Mouse (Mus musculus) limb, embryonic 10.5 days (tissue): ENCODE results near the gene Syn3. TPM values are rescaled to one million over a fixed set of nuclear protein-coding genes. Genes with fewer than 3 reads are reported as not detected.

Experiments used
- DNase-seq: peaks from one replicate; pipeline ENCODE4 v3.0.0-alpha.2; 2017; ENCODE audit warnings: low spot score
- H3K27ac ChIP-seq: fragments of 300-500 bp; sonication (generic); 2 replicates; pipeline ENCODE4 v1.5.1; 2016; ENCODE audit warnings: mild to moderate bottlenecking
- H3K27me3 ChIP-seq: fragments of 300-500 bp; sonication (generic); 2 replicates; pipeline ENCODE4 v1.6.1; 2016; ENCODE audit warnings: low read depth, mild to moderate bottlenecking; ENCODE audit not compliant: poor library complexity, severe bottlenecking
- H3K36me3 ChIP-seq: fragments of 300-500 bp; sonication (generic); 2 replicates; pipeline ENCODE4 v1.6.1; 2016; ENCODE audit warnings: mild to moderate bottlenecking, moderate library complexity
- H3K4me1 ChIP-seq: fragments of 300-500 bp; sonication (generic); 2 replicates; pipeline ENCODE4 v1.6.1; 2016
- H3K4me3 ChIP-seq: fragments of 300-500 bp; sonication (generic); 2 replicates; pipeline ENCODE4 v1.5.1; 2016; ENCODE audit warnings: mild to moderate bottlenecking, moderate library complexity
- H3K9me3 ChIP-seq: fragments of 300-500 bp; sonication (generic); replicated peaks from 2 replicates; pipeline ENCODE4 v1.6.1; 2016; ENCODE audit warnings: mild to moderate bottlenecking
- WGBS: fragments of 180-500 bp; shearing (Covaris S2); methylation state at CpG from one replicate; pipeline ENCODE4 v1.1.7; 2016; 5-methylcytosine and 5-hydroxymethylcytosine counted together
- polyA plus RNA-seq: library from polyadenylated mRNA; unstranded; fragments of >200 nt; fragmentation: Nextera tagmentation; extraction: Ambion mirVana; gene quantifications from 2 replicates; pipeline ENCODE4 v1.2.1, GENCODE M21; 2016

Gene Syn3
- polyA plus RNA-seq, 1 experiment from 2014 or later, result 3.6 TPM

GRCm38 (mm10) chr10:86171246-86171645 is 327.4 kb downstream of the Syn3 start:
- Histone ChIP-seq H3K9me3 (no peaks in the 10 kb centered on the region), H3K27me3 (no peaks in the 10 kb centered on the region), H3K4me1 (peaks cover 11% of the 10 kb centered on the region), H3K4me3 (no peak overlapping the region), H3K27ac (no peak overlapping the region), H3K36me3 (no peaks in the 10 kb centered on the region)
- 90% methylated on average over 1 of the region's 1 CpGs for WGBS
- DNase-seq, result no peak

GRCm38 (mm10) chr10:86168084-86168483 is 330.6 kb downstream of the Syn3 start:
- Histone ChIP-seq H3K9me3 (no peaks in the 10 kb centered on the region), H3K27ac (0 out of 2 replicates have a peak overlapping the region, but pooled peaks have one; percentile 83), H3K27me3 (no peaks in the 10 kb centered on the region), H3K4me3 (no peak overlapping the region), H3K36me3 (no peaks in the 10 kb centered on the region), H3K4me1 (peaks cover 11% of the 10 kb centered on the region)
- no peak for DNase-seq
- WGBS, result 91% methylated on average over 2 of the region's 2 CpGs

DNA sequence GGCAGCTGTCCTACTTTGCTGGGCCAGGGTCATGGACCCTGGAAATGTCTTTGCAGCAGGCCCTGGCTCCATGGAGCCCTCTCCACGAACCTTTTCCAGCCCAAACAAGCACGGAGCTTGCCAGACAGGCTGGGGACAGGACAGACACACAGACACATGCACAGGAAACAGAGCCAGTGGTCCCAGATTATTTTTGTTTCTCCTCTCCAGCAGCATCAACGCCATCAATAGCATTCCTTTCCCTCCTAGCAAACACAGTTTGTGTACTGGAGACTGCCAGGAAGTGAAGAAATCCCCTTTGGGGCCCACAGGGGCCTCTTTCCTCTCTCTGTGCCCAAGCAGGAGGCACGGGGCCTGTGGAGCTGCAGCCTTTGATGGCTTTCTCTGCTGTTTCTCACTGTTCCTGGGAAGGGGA is 331.8 kb downstream of the Syn3 start:
- H3K4me1 ChIP-seq, result peaks cover 11% of the 10 kb centered on the region
- peak; percentile 45 for DNase-seq
- peak overlapping the region; percentile 83 for H3K27ac ChIP-seq
- no peak overlapping the region for H3K4me3 ChIP-seq
- 19% methylated on average over 4 of the region's 4 CpGs for WGBS
- no peaks in the 10 kb centered on the region for H3K36me3 ChIP-seq
- no peaks in the 10 kb centered on the region for H3K9me3 ChIP-seq
- no peaks in the 10 kb centered on the region for H3K27me3 ChIP-seq

- Histone ChIP-seq H3K36me3 (no peaks in the 10 kb centered on the region), H3K9me3 (no peaks in the 10 kb centered on the region), H3K4me3 (no peak overlapping the region), H3K27ac (no peak overlapping the region), H3K27me3 (no peaks in the 10 kb centered on the region), H3K4me1 (peaks cover 11% of the 10 kb centered on the region)
- WGBS, result 48% methylated on average over 3 of the region's 3 CpGs
- no peak for DNase-seq
Measured at GRCm38 (mm10) chr10:86164098-86164497, 334.6 kb downstream of the Syn3 start.

- H3K4me1 ChIP-seq, result peaks cover 9% of the 10 kb centered on the region
Measured at GRCm38 (mm10) chr10:86161783-86162271, 336.9 kb downstream of the Syn3 start.

GRCm38 (mm10) chr10:86158198-86158899 is 340.3 kb downstream of the Syn3 start:
- H3K36me3 ChIP-seq, result no peaks in the 10 kb centered on the region
- peak overlapping the region; percentile 68; the same call in 1 of the 2 replicates for H3K27ac ChIP-seq
- no peak overlapping the region for H3K4me3 ChIP-seq
- H3K4me1 ChIP-seq, result peaks cover 10% of the 10 kb centered on the region; the same call in 1 of the 2 replicates
- no peak for DNase-seq
- WGBS, result 87% methylated on average over 8 of the region's 8 CpGs
- no peaks in the 10 kb centered on the region for H3K27me3 ChIP-seq
- H3K9me3 ChIP-seq, result no peaks in the 10 kb centered on the region

More at GRCm38 (mm10) chr10:86161783-86162271, 336.9 kb downstream of the Syn3 start:
- H3K36me3 ChIP-seq, result no peaks in the 10 kb centered on the region
- H3K27me3 ChIP-seq, result no peaks in the 10 kb centered on the region
- 79% methylated on average over 6 of the region's 6 CpGs for WGBS
- DNase-seq, result no peak
- no peaks in the 10 kb centered on the region for H3K9me3 ChIP-seq
- H3K27ac ChIP-seq, result no peak overlapping the region
- H3K4me3 ChIP-seq, result no peak overlapping the region

GRCm38 (mm10) chr10:86155344-86155743 is 343.4 kb downstream of the Syn3 start:
- DNase-seq, result no peak
- 42% methylated on average over 3 of the region's 3 CpGs for WGBS
- Histone ChIP-seq H3K36me3 (no peaks in the 10 kb centered on the region), H3K27me3 (no peaks in the 10 kb centered on the region), H3K4me1 (peaks cover 17% of the 10 kb centered on the region; the same call in 1 of the 2 replicates), H3K4me3 (no peak overlapping the region), H3K27ac (no peak overlapping the region), H3K9me3 (no peaks in the 10 kb centered on the region)

DNA sequence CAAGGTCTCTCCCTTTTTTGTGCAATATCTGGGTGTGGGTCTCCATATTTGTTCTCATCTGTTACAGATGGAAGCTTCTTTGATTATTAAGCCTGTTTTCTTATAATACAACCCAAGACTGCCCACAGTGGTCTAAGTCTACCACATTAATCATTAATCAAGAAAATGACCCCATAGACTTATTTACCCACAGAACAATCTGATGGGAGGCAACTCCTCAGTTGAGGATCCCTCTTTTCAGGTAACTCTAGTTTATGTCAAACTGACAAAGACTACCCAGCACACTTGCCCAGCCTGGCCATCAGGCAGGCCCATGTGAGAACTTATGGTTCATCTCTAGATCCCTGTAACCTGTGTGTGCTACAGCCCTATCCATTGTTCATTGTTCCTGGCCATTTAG is 345.5 kb downstream of the Syn3 start:
- no peaks in the 10 kb centered on the region for H3K36me3 ChIP-seq
- H3K9me3 ChIP-seq, result no peaks in the 10 kb centered on the region
- no peaks in the 10 kb centered on the region for H3K27me3 ChIP-seq
- no peak for DNase-seq
- no peak overlapping the region for H3K27ac ChIP-seq
- H3K4me3 ChIP-seq, result no peak overlapping the region
- peaks cover 26% of the 10 kb centered on the region for H3K4me1 ChIP-seq

- Histone ChIP-seq H3K36me3 (no peaks in the 10 kb centered on the region), H3K9me3 (no peaks in the 10 kb centered on the region), H3K4me1 (peaks cover 26% of the 10 kb centered on the region), H3K4me3 (no peak overlapping the region), H3K27me3 (no peaks in the 10 kb centered on the region), H3K27ac (0 out of 2 replicates have a peak overlapping the region, but pooled peaks have one; percentile 3)
- no peak for DNase-seq
- WGBS, result 82% methylated on average over 5 of the region's 5 CpGs
Measured at GRCm38 (mm10) chr10:86151357-86151756, 347.3 kb downstream of the Syn3 start.

- Histone ChIP-seq H3K27ac (no peak overlapping the region), H3K36me3 (no peaks in the 10 kb centered on the region), H3K4me3 (no peak overlapping the region), H3K9me3 (no peaks in the 10 kb centered on the region), H3K4me1 (peaks cover 22% of the 10 kb centered on the region), H3K27me3 (no peaks in the 10 kb centered on the region)
- 50% methylated on average over 1 of the region's 1 CpGs for WGBS
- no peak for DNase-seq
Measured at GRCm38 (mm10) chr10:86150076-86150475, 348.6 kb downstream of the Syn3 start.

GRCm38 (mm10) chr10:86149029-86149818 is 349.5 kb downstream of the Syn3 start:
- no peak for DNase-seq
- H3K27me3 ChIP-seq, result no peaks in the 10 kb centered on the region
- peaks cover 21% of the 10 kb centered on the region for H3K4me1 ChIP-seq
- H3K4me3 ChIP-seq, result no peak overlapping the region
- H3K9me3 ChIP-seq, result no peaks in the 10 kb centered on the region
- peak overlapping the region; percentile 56; the same call in 1 of the 2 replicates for H3K27ac ChIP-seq
- 73% methylated on average over 3 of the region's 3 CpGs for whole genome bisulfite sequencing
- no peaks in the 10 kb centered on the region for H3K36me3 ChIP-seq

DNA sequence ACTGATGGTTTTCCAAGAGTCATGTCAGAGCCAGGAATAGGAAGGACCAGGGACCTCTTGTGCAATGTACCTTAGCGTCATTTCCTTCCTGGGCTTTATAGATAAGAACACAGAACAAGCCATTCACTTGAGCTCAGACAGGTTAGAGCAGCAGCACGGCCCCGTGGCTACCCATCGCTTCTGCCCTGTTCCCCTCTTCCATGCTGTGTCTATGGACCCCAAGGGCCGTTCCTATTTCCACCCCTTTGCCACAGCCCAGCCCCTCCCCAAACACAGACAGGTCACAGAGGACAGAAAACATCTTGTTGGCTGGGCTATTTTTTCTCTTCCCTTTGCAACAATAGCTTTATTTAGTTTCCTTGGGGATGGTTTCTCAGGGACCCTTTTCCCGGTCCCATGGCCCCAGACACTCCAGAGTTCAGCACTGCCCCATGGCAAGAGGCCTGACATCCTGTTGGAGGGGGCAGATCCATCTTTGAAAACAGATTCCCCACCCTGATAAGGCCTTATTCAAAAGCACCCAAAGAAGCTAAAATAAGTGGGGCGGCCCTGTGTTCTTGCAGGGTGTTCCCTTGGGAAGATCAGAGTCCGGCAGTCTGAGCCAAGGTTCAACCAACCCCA is 359.5 kb downstream of the Syn3 start:
- Histone ChIP-seq H3K4me1 (peaks cover 8% of the 10 kb centered on the region), H3K4me3 (no peak overlapping the region), H3K36me3 (no peaks in the 10 kb centered on the region), H3K27me3 (no peaks in the 10 kb centered on the region), H3K27ac (no peak overlapping the region), H3K9me3 (no peaks in the 10 kb centered on the region)
- 86% methylated on average over 8 of the region's 8 CpGs for WGBS
- DNase-seq, result no peak
